Mouse (Mus musculus): ENCODE measurements at regions not wholly inside any gene's neighbourhood (a gene's known extent, or its start where the extent isn't known, plus 50 kb on each side); places are given as distances from the start of the nearest gene placed in this dataset.
A peak's percentile ranks its signal among the peaks of the same experiment; 100 is the strongest.

DNA sequence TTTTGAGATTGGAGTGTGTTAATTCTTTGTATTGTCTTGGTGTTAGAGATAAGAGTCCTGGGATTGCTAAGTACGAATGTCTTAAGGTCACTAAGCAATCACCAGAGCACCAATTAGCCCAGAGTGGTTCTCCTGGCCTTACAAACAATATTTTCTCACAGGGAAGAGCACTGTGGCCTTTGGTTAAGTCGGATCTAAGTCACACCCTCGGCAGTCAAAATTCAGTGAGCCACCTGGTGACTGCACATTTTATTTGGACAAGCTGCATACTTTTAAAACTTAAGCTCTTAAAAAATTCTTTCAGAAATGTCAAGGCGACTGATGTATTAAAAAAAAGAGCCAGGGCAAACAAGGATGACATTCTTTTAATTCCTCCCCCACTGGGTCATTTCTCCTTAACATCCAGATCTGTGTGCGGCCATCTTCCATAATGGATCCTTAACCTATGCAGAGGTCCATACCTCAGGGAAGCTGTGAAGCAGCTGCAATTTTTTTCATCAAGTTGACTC is 60.9 kb upstream of the Foxa2 start:
- WGBS = 73% methylated on average over 5 of the region's 5 CpGs
- no peak for ATAC-seq (ENCODE audit: insufficient number of reproducible peaks, insufficient read depth, low FRiP score, low TSS enrichment, low read depth)
- H3K27ac ChIP-seq = no peak overlapping the region
- H3K36me3 ChIP-seq = no peaks in the 10 kb centered on the region
- peaks cover 2% of the 10 kb centered on the region; the same call in 1 of the 2 replicates for H3K27me3 ChIP-seq
- H3K4me1 ChIP-seq (replicated peaks) = no peaks in the 10 kb centered on the region
- H3K9me3 ChIP-seq = no peaks in the 10 kb centered on the region
- H3K9ac ChIP-seq (replicated peaks) = no peak overlapping the region
- no peak overlapping the region for H3K4me3 ChIP-seq (replicated peaks)
- H3K4me2 ChIP-seq = no peak overlapping the region

DNA sequence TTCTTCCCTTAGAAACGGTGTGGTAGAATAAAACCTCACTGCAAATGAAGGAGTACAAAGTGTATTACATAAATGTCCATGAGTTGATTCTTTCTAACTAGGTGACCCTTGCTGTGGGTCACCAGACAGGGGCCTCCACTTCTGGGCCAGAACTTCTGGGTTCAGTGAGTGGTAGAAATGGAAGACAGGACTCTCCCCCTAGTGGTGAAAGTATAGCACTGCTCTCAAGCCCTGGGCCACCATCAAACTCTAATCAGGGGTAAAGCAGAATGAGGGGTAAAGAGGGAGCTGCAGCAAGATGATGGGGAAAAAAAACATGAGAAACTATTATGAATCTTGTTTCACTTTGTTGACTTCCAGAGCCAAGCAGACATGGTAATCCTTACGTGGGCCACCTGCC is 63.4 kb upstream of the Foxa2 start:
- ATAC-seq (ENCODE audit: insufficient number of reproducible peaks, insufficient read depth, low FRiP score, low TSS enrichment, low read depth) = no peak
- Histone ChIP-seq H3K27ac (no peak overlapping the region), H3K4me2 (no peak overlapping the region), H3K9me3 (no peaks in the 10 kb centered on the region), H3K4me1 (replicated peaks) (no peaks in the 10 kb centered on the region), H3K4me3 (replicated peaks) (no peak overlapping the region), H3K9ac (replicated peaks) (no peak overlapping the region), H3K36me3 (no peaks in the 10 kb centered on the region), H3K27me3 (peaks cover 5% of the 10 kb centered on the region; the same call in 1 of the 2 replicates)
- 61% methylated on average over 2 of the region's 2 CpGs for WGBS

- Histone ChIP-seq H3K9ac (replicated peaks) (no peak overlapping the region), H3K27me3 (peaks cover 4% of the 10 kb centered on the region; the same call in 1 of the 2 replicates), H3K4me1 (replicated peaks) (no peaks in the 10 kb centered on the region), H3K4me3 (replicated peaks) (no peak overlapping the region), H3K4me2 (no peak overlapping the region), H3K9me3 (no peaks in the 10 kb centered on the region), H3K36me3 (no peaks in the 10 kb centered on the region), H3K27ac (no peak overlapping the region)
- 28% methylated on average over 10 of the region's 10 CpGs for WGBS
- no peak for ATAC-seq (ENCODE audit: insufficient number of reproducible peaks, insufficient read depth, low FRiP score, low TSS enrichment, low read depth)
Observed at GRCm38 (mm10) chr2:148111889-148112288, 65.1 kb upstream of the Foxa2 start.

DNA sequence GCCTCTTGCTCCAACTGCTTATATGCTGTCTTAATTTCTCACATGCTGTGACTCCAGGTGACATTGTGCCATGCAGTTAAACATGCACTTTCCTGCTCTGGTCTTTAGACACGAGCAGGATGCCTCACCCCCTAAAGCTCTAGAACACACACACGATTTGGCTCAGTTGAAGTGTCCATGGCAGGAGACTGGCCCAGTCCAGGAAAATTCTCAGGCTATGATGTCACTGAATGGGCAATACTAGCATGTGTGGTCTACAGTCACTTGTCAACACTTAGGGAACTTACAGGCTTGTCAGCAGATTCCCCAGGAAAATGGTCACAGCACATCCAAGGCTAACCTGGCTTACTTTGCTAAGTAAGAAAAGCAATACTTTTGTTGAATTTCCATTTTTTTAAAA is 66.4 kb upstream of the Foxa2 start:
- ATAC-seq (ENCODE audit: insufficient number of reproducible peaks, insufficient read depth, low FRiP score, low TSS enrichment, low read depth) = no peak
- Histone ChIP-seq H3K27me3 (0 out of 2 replicates have a peak, but pooled peaks cover 3% of the 10 kb centered on the region), H3K9ac (replicated peaks) (no peak overlapping the region), H3K27ac (no peak overlapping the region), H3K4me3 (replicated peaks) (no peak overlapping the region), H3K9me3 (no peaks in the 10 kb centered on the region), H3K36me3 (no peaks in the 10 kb centered on the region), H3K4me1 (replicated peaks) (no peaks in the 10 kb centered on the region), H3K4me2 (no peak overlapping the region)
- WGBS = 57% methylated on average over 2 of the region's 2 CpGs

GRCm38 (mm10) chr2:148114600-148114999 is 67.8 kb upstream of the Foxa2 start:
- Histone ChIP-seq H3K4me3 (replicated peaks) (no peak overlapping the region), H3K4me1 (replicated peaks) (no peaks in the 10 kb centered on the region), H3K27ac (no peak overlapping the region), H3K4me2 (no peak overlapping the region), H3K9ac (replicated peaks) (no peak overlapping the region), H3K9me3 (no peaks in the 10 kb centered on the region), H3K27me3 (0 out of 2 replicates have a peak, but pooled peaks cover 3% of the 10 kb centered on the region), H3K36me3 (no peaks in the 10 kb centered on the region)
- 0 out of 2 replicates have a peak, but pooled peaks have one; percentile 45 for ATAC-seq (ENCODE audit: insufficient number of reproducible peaks, insufficient read depth, low FRiP score, low TSS enrichment, low read depth)
- 33% methylated on average over 4 of the region's 4 CpGs for WGBS

GRCm38 (mm10) chr2:148116033-148116790 is 69.4 kb upstream of the Foxa2 start:
- Histone ChIP-seq H3K9me3 (no peaks in the 10 kb centered on the region), H3K36me3 (no peaks in the 10 kb centered on the region), H3K4me2 (no peak overlapping the region), H3K4me3 (replicated peaks) (no peak overlapping the region), H3K4me1 (replicated peaks) (no peaks in the 10 kb centered on the region), H3K27ac (no peak overlapping the region), H3K9ac (replicated peaks) (no peak overlapping the region), H3K27me3 (0 out of 2 replicates have a peak, but pooled peaks cover 3% of the 10 kb centered on the region)
- 76% methylated on average over 3 of the region's 3 CpGs for WGBS
- no peak for ATAC-seq (ENCODE audit: insufficient number of reproducible peaks, insufficient read depth, low FRiP score, low TSS enrichment, low read depth)

DNA sequence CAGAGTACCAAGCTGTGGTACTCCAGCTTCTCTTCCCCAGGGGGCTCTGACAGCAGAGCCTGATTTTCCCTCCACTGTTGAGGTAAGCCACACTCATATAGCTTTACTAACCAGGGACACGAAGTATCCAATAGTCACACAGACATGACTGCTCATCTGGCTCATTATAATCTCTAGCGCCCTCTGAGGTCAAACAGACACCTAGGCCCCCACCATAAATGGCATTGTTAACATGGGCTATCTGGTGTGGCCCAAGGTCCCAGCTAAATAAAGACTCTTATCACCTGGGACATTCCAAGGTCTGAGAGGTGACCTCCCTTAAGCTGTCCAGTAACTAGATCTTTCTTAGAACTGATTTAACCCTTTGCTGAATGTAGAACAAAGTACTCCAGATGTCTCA is 70.7 kb upstream of the Foxa2 start:
- ATAC-seq (ENCODE audit: insufficient number of reproducible peaks, insufficient read depth, low FRiP score, low TSS enrichment, low read depth) = no peak
- no peak overlapping the region for H3K9ac ChIP-seq (replicated peaks)
- 49% methylated on average over 2 of the region's 2 CpGs for WGBS

GRCm38 (mm10) chr2:148121885-148122876 is 75.4 kb upstream of the Foxa2 start:
- 36% methylated on average over 13 of the region's 13 CpGs for WGBS
- Histone ChIP-seq H3K27me3 (no peaks in the 10 kb centered on the region), H3K9me3 (no peaks in the 10 kb centered on the region), H3K36me3 (no peaks in the 10 kb centered on the region), H3K4me1 (replicated peaks) (no peaks in the 10 kb centered on the region; the same call in 1 of the 2 replicates), H3K27ac (no peak overlapping the region), H3K4me3 (replicated peaks) (no peak overlapping the region), H3K4me2 (peak overlapping the region; percentile 31), H3K9ac (replicated peaks) (no peak overlapping the region)
- 0 out of 2 replicates have a peak, but pooled peaks have one; percentile 21 for ATAC-seq (ENCODE audit: insufficient number of reproducible peaks, insufficient read depth, low FRiP score, low TSS enrichment, low read depth)

More for the DNA sequence above, 70.7 kb upstream of the Foxa2 start:
- H3K27ac ChIP-seq = no peak overlapping the region
- H3K36me3 ChIP-seq = no peaks in the 10 kb centered on the region
- H3K4me1 ChIP-seq (replicated peaks) = no peaks in the 10 kb centered on the region; the same call in 1 of the 2 replicates
- H3K27me3 ChIP-seq = 0 out of 2 replicates have a peak, but pooled peaks cover 3% of the 10 kb centered on the region
- H3K9me3 ChIP-seq = no peaks in the 10 kb centered on the region
- no peak overlapping the region for H3K4me2 ChIP-seq
- H3K4me3 ChIP-seq (replicated peaks) = no peak overlapping the region

GRCm38 (mm10) chr2:148123780-148124179 is 77.0 kb upstream of the Foxa2 start:
- Histone ChIP-seq H3K4me1 (replicated peaks) (no peaks in the 10 kb centered on the region; the same call in 1 of the 2 replicates), H3K36me3 (no peaks in the 10 kb centered on the region), H3K27ac (no peak overlapping the region), H3K9me3 (no peaks in the 10 kb centered on the region), H3K9ac (replicated peaks) (no peak overlapping the region), H3K27me3 (no peaks in the 10 kb centered on the region), H3K4me3 (replicated peaks) (no peak overlapping the region), H3K4me2 (no peak overlapping the region)
- ATAC-seq (ENCODE audit: insufficient number of reproducible peaks, insufficient read depth, low FRiP score, low TSS enrichment, low read depth) = no peak
- 44% methylated on average over 3 of the region's 3 CpGs for WGBS

DNA sequence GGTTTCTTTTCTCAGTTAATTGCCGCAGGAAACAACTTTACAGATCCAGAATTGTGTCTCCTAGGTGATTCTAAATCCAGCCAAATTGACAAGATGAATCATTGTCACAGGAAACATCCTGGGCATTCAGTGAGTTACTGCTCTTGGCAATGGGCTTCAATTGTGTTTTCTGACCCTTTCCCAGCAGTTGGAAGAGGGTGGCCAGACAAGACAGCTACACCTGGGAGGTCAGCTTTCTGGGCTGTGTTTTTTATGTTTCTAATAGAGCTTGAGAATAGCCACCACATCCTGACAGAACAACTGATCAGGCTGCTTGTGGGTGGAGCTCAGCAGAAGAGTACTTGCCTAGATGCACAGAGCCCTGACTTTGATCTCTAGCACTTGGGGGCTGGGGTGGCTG is 87.0 kb upstream of the Foxa2 start:
- no peak overlapping the region for H3K4me3 ChIP-seq (replicated peaks)
- H3K27me3 ChIP-seq = peaks cover 3% of the 10 kb centered on the region; the same call in 1 of the 2 replicates
- H3K27ac ChIP-seq = no peak overlapping the region
- no peak overlapping the region for H3K9ac ChIP-seq (replicated peaks)
- WGBS = 85% methylated on average over 1 of the region's 1 CpGs
- no peak overlapping the region for H3K4me2 ChIP-seq
- H3K9me3 ChIP-seq = no peaks in the 10 kb centered on the region
- no peak for ATAC-seq (ENCODE audit: insufficient number of reproducible peaks, insufficient read depth, low FRiP score, low TSS enrichment, low read depth)
- H3K36me3 ChIP-seq = no peaks in the 10 kb centered on the region
- no peaks in the 10 kb centered on the region for H3K4me1 ChIP-seq (replicated peaks)

DNA sequence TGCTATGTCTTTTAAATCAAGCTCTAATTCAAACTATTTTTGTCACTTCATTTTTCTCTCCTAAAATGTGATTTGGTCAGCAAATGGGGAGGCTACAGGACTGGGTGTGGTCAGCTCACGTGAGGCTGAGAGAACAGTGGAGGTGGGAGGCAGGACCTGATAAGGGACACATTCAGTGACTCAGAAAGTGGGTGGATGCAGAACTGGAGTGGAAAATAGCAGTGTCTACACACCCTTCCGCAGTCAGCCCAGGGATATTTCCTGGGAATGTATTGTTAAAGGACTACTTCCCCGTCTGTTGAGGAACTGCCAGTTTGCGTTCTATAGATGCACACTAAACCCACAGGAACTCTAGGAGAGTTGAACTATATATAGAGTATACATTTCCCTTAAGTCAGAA is 95.2 kb upstream of the Foxa2 start:
- no peak overlapping the region for H3K27ac ChIP-seq
- H3K9ac ChIP-seq (replicated peaks) = no peak overlapping the region
- H3K27me3 ChIP-seq = peaks cover 3% of the 10 kb centered on the region; the same call in 1 of the 2 replicates
- H3K4me3 ChIP-seq (replicated peaks) = no peak overlapping the region
- H3K36me3 ChIP-seq = no peaks in the 10 kb centered on the region
- WGBS = 90% methylated on average over 4 of the region's 4 CpGs
- H3K4me1 ChIP-seq (replicated peaks) = no peaks in the 10 kb centered on the region
- no peak overlapping the region for H3K4me2 ChIP-seq
- no peaks in the 10 kb centered on the region for H3K9me3 ChIP-seq
- no peak for ATAC-seq (ENCODE audit: insufficient number of reproducible peaks, insufficient read depth, low FRiP score, low TSS enrichment, low read depth)
